Mouse (Mus musculus) CD4-positive helper T cell, adult 2 months (primary cell): ENCODE measurements around the gene 1700011L22Rik.

Source experiments
- DNase-seq: peaks from one replicate; pipeline ENCODE4 v3.0.0-alpha.2; 2012; ENCODE audit warnings: low read depth, missing footprints, low spot score

Gene 1700011L22Rik

GRCm38 (mm10) chr8:79248470-79248869 is at the start of gene 1700011L22Rik:
TSS of gene 1700011L22Rik (minus strand) at chr8:79248570.
- no peak for DNase-seq

GRCm38 (mm10) chr8:79297763-79298162 is 49.4 kb upstream of the 1700011L22Rik start:
- peak; percentile 17 for DNase-seq

DNA sequence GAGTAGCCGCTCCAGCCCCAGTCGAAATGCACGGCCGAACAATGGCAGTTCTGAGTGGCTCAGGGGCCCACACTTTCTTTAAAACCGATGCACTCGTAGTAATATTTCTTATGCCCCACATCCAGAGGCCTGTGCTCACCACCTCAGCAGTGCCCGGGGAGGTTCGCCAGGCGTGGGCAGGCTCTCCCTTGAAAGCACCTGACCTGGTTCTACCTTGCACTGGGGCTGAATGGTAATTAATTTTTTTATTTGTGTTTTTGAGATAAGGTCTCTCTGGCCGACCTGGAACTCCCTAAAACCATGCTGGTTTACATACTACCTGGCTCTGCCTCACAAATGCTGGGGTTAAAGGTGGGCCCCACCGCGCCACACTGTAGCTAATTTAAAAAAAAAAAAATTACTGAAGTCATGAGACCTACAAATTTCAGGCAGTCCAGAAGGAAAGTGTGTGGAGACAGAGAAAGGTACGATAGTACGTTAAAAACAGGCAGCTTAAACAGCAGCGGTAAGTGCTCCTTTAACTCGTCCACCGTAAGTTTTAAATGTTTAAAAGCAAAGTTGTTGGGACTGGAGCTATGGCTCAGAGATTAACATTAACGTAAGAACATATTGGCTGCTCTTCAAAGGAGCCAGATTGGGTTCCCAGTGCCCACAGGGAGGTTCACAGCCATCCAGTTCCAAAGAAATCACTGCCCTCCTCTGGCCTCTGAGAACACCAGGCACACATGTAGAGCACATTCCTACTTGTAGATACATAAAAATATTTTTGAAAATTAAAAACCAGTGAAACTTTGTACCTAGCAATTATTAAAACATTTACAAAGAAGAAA is 47.1 kb upstream of the 1700011L22Rik start:
- DNase-seq: no peak

DNA sequence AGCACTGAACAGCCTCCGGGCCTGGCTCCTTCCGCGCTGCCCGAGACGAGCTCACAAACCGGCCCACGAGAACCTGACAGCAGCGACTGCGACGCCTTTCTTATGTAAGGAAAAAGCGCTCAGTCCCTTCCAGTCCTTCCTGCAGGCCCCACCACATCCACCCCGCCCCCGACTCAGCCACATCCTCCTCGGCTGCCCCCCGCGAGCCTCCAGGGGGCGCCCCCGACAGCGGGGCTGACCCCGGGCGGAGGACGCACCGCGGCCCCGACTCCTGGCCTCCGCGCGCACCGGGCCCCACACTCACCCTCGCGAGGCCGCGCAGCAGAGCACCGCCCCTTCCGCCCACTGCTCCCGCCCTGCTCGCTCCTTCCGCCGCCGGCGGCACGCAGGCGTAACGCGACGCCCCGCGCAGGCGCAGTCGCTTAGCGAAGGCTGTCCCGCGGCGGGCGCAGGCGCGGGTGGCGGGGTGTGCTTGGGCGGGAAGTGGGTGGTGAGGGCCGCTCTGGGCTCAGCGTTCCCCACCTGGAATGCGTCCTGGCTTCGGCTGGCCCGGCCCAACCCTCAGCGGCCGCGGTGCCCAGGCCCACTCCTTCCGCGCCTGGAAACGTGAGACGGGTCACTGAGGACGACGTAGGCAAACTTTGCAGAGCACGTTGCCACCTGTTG is 46.4 kb upstream of the 1700011L22Rik start, which contains the start of gene Mmaa:
Gene Mmaa (minus strand): TSS at position 328 of the 666 bp plus-strand sequence.
- DNase-seq: peak; percentile 99

DNA sequence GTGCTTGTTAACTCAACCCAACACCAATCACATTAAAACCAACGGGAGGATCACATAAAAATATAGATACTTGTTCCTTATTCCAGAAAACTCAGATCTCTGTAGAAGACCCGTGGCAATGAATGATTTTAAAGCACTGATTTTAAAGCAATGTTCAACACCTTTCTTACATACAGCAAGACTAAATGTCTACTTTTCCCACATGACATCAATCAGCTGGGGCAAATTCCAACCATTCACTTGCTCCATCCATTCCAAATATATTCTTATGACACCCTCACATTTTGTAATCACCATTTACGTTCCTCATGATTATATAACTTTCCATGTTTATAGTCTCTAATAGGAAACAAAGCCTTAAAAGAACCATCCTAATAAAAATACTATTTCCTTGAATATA is 45.5 kb upstream of the 1700011L22Rik start:
- DNase-seq: no peak

GRCm38 (mm10) chr8:79292712-79293264 is 44.4 kb upstream of the 1700011L22Rik start:
- no peak for DNase-seq

- no peak for DNase-seq
Observed at GRCm38 (mm10) chr8:79289592-79289991, 41.2 kb upstream of the 1700011L22Rik start.

GRCm38 (mm10) chr8:79288681-79289080 is 40.3 kb upstream of the 1700011L22Rik start:
- DNase-seq: no peak

DNA sequence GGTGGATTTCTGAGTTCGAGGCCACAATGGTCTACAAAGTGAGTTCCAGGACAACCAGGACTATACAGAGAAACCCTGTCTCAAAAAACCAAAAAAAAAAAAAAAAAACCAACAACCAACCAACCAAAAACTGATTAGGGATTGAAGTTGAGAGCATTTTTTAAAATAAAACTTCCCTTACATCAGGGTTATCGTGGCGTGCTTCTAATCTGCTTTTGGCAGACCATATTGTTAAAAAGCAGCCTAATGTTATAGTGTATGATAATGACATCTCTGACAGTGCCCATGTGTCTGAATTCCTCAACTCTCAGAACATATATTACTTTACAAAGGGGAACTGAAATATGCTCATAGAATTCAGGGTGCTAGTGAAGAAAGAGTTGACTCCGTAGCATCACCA is 39.9 kb upstream of the 1700011L22Rik start:
- no peak for DNase-seq

DNA sequence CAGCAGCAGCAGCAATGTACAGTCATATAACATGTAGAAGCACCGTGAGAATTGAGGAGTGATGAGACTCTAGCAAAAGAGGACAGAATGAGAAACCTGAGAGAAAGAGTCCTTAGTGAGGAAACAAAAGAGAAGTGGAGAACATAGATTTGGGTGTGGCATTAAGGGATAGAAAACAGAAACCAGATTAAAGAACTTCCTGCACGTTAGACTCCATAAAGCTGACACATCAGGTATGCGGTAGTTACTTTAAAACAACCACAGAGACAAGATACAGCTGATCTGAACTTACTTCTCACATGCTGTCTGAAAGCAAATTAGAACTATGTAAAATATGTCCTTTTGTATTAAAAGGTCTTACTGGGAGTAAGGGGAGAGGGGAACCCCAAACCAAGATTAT is 38.1 kb upstream of the 1700011L22Rik start:
- DNase-seq: peak; percentile 62

DNA sequence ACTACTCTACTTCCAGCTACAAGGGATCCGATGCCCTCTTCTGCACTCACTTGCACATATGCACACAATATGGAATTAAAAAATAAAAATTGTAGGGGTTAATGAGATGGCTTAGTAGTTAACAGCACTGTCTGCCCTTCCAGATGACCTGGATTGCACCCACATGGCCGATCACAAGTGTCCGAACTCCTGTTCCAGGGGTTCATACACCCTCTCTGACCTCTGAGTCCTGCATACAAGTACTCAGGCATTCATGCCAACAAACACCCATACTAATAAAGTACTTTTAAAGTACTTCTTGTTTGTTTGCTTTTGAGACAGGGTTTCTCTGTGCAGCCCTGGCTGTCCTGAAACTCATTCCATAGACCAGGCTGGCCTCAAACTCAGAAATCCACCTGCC is 36.3 kb upstream of the 1700011L22Rik start:
- DNase-seq: no peak

- DNase-seq: no peak
Observed at GRCm38 (mm10) chr8:79281376-79281890, 33.1 kb upstream of the 1700011L22Rik start.

DNA sequence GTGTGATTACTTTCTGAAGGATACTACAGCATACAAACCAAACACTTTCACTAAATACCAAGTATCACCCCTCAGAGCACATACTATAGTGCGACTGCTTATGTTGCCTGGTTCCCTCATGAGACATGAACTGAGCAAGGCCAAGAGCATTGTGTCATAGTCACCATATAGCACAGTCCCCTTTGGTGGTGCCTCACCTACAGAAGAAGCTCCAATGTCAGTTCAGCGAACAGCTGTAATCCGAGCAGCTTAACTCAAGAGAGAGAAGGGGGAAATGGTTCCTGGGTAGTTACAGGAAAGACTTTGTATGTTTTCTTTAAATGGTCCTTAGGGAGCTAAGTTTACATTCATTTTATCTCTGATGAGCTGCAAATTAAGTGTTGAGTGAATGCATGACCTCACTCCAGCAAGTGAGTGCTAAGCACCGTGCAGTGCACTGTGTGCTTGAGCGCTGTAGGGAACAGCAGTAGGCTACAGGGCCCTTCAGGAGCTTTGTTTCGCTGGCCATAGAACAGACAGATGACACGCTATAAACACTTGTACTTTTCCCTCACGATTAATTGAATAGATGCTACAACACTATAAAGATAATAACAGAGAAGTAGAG is 29.0 kb upstream of the 1700011L22Rik start:
- no peak for DNase-seq

DNA sequence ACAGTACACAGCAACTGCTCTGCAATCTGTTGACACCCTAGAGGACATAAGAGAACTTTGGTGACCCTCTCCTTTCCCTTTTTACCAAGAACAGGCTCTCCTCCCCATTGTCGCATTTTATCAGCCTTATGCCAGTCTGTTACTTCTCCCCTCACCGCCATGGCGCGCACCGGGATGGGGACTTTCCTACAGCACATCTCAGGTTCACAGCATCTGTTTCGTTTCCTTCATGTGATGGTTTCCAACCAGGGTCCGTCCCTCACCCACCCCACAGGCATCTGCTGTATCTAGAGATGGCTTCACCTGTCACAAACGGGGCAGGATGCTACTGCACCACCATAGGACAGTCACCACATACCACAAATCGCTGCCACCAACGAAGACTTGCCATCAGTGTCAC is 26.6 kb upstream of the 1700011L22Rik start:
- no peak for DNase-seq

DNA sequence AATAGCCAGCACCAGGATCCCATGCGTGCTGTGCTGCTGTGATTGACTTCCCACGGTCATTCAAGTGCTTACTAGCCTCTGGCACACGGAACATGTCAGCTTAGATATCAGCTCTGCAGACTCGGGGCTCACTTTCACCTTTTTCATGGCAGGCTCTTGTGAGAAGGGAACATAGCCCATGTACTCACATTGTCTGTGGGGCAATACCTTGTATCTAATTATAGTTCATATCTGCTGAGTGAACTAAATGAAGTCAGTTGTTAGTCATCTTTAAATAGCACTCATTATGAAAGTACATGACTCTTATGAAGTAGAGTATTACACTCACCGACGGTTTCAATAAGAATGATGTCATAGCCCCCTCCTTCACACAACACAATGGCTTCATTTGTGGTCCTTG is 25.4 kb upstream of the 1700011L22Rik start:
- no peak for DNase-seq

- DNase-seq: no peak
Observed at GRCm38 (mm10) chr8:79272676-79273075, 24.3 kb upstream of the 1700011L22Rik start.

- DNase-seq: no peak
Observed at GRCm38 (mm10) chr8:79268921-79269320, 20.6 kb upstream of the 1700011L22Rik start.

GRCm38 (mm10) chr8:79261920-79262319 is 13.6 kb upstream of the 1700011L22Rik start:
- no peak for DNase-seq

GRCm38 (mm10) chr8:79256076-79256705 is 7.8 kb upstream of the 1700011L22Rik start:
- DNase-seq: no peak

GRCm38 (mm10) chr8:79253742-79254141 is 5.4 kb upstream of the 1700011L22Rik start:
- DNase-seq: no peak

GRCm38 (mm10) chr8:79243422-79243821 is 4.9 kb downstream of the 1700011L22Rik start:
- no peak for DNase-seq
